Mouse (Mus musculus) ES-E14 (cell line): ENCODE measurements around the gene Zbtb46.

Experiments
- HCFC1 ChIP-seq: IDR thresholded peaks from 2 replicates; pipeline ENCODE4 v1.6.1; 2012; ENCODE audit warnings: low read length, inconsistent platforms, borderline replicate concordance; ENCODE audit not compliant: insufficient read depth
- ZNF384 ChIP-seq: IDR thresholded peaks from 2 replicates; pipeline ENCODE4 v1.6.1; 2012; ENCODE audit warnings: low read depth, low read length, inconsistent platforms

GRCm38 (mm10) chr2:181462604-181463003 is 3.4 kb upstream of the Zbtb46 start:
- TF ChIP-seq ZNF384, result no peak
- TF ChIP-seq HCFC1, result no peak
